Mouse (Mus musculus): Measurements from ENCODE around the gene Ostf1.

Gene Ostf1

GRCm38 (mm10) chr19:18646397-18646796 is 14.8 kb upstream of the Ostf1 start:
- in situ Hi-C loops (cut with MboI; ENCODE audit: low sequenced_read_pairs), result no loop called here

GRCm38 (mm10) chr19:18644084-18644483 is 12.5 kb upstream of the Ostf1 start:
- in situ Hi-C loops (cut with MboI; ENCODE audit: low sequenced_read_pairs), result no loop called here

- in situ Hi-C loops (cut with MboI; ENCODE audit: low sequenced_read_pairs), result no loop called here
Observed at GRCm38 (mm10) chr19:18643411-18643810, 11.8 kb upstream of the Ostf1 start.

GRCm38 (mm10) chr19:18641001-18641400 is 9.4 kb upstream of the Ostf1 start:
- in situ Hi-C loops (cut with MboI; ENCODE audit: low sequenced_read_pairs), result no loop called here

GRCm38 (mm10) chr19:18639552-18639951 is 7.9 kb upstream of the Ostf1 start:
- in situ Hi-C loops (cut with MboI; ENCODE audit: low sequenced_read_pairs), result no loop called here

- in situ Hi-C loops (cut with MboI; ENCODE audit: low sequenced_read_pairs), result no loop called here
Observed at GRCm38 (mm10) chr19:18638949-18639348, 7.3 kb upstream of the Ostf1 start.

GRCm38 (mm10) chr19:18637954-18638353 is 6.3 kb upstream of the Ostf1 start:
- in situ Hi-C loops (cut with MboI; ENCODE audit: low sequenced_read_pairs), result no loop called here

GRCm38 (mm10) chr19:18632231-18633185 is 885 bp upstream of the Ostf1 start:
- in situ Hi-C loops (cut with MboI; ENCODE audit: low sequenced_read_pairs), result no loop called here

GRCm38 (mm10) chr19:18631161-18631643 is 421 bp downstream of the Ostf1 start:
- in situ Hi-C loops (cut with MboI; ENCODE audit: low sequenced_read_pairs), result no loop called here

GRCm38 (mm10) chr19:18630221-18631119 is 1.2 kb downstream of the Ostf1 start:
- in situ Hi-C loops (cut with MboI; ENCODE audit: low sequenced_read_pairs), result no loop called here

- in situ Hi-C loops (cut with MboI; ENCODE audit: low sequenced_read_pairs), result no loop called here
Observed at GRCm38 (mm10) chr19:18629589-18629988, 2.0 kb downstream of the Ostf1 start.

GRCm38 (mm10) chr19:18623894-18624293 is 7.7 kb downstream of the Ostf1 start:
- in situ Hi-C loops (cut with MboI; ENCODE audit: low sequenced_read_pairs), result no loop called here

- in situ Hi-C loops (cut with MboI; ENCODE audit: low sequenced_read_pairs), result no loop called here
Observed at GRCm38 (mm10) chr19:18619691-18620090, 11.9 kb downstream of the Ostf1 start.

GRCm38 (mm10) chr19:18619060-18619459 is 12.6 kb downstream of the Ostf1 start:
- in situ Hi-C loops (cut with MboI; ENCODE audit: low sequenced_read_pairs), result no loop called here

- in situ Hi-C loops (cut with MboI; ENCODE audit: low sequenced_read_pairs), result no loop called here
Observed at GRCm38 (mm10) chr19:18617504-18617903, 14.1 kb downstream of the Ostf1 start.

- in situ Hi-C loops (cut with MboI; ENCODE audit: low sequenced_read_pairs), result no loop called here
Observed at GRCm38 (mm10) chr19:18615680-18616240, 15.9 kb downstream of the Ostf1 start.

- in situ Hi-C loops (cut with MboI; ENCODE audit: low sequenced_read_pairs), result no loop called here
Observed at GRCm38 (mm10) chr19:18614337-18614736, 17.3 kb downstream of the Ostf1 start.

GRCm38 (mm10) chr19:18608975-18609374 is 22.6 kb downstream of the Ostf1 start:
- in situ Hi-C loops (cut with MboI; ENCODE audit: low sequenced_read_pairs), result no loop called here

GRCm38 (mm10) chr19:18607907-18608306 is 23.7 kb downstream of the Ostf1 start:
- in situ Hi-C loops (cut with MboI; ENCODE audit: low sequenced_read_pairs), result no loop called here

- in situ Hi-C loops (cut with MboI; ENCODE audit: low sequenced_read_pairs), result no loop called here
Observed at GRCm38 (mm10) chr19:18603011-18603410, 28.6 kb downstream of the Ostf1 start.

- in situ Hi-C loops (cut with MboI; ENCODE audit: low sequenced_read_pairs), result no loop called here
Observed at GRCm38 (mm10) chr19:18600611-18601010, 31.0 kb downstream of the Ostf1 start.
